Mouse (Mus musculus) olfactory bulb, adult 2 months (tissue): ENCODE data around the gene Enox1. TPM values are rescaled to one million over a fixed set of nuclear protein-coding genes. Genes with fewer than 3 reads are reported as not detected.

Experiments
- H3K27ac ChIP-seq: fragments of 200-500 bp; 2 replicates; pipeline ENCODE4 v1.5.1; 2012; ENCODE audit warnings: low read depth, low read length; ENCODE audit not compliant: insufficient read depth
- H3K4me1 ChIP-seq: fragments of 200-500 bp; 2 replicates; pipeline ENCODE4 v1.6.1; 2012; ENCODE audit warnings: low read length; ENCODE audit not compliant: control insufficient read depth, insufficient read depth
- H3K4me3 ChIP-seq: fragments of 200-500 bp; 2 replicates; pipeline ENCODE4 v1.5.1; 2012; ENCODE audit warnings: mild to moderate bottlenecking, low read depth, low read length, moderate library complexity; ENCODE audit not compliant: insufficient read depth
- CTCF ChIP-seq: fragments of 200-500 bp; IDR thresholded peaks from 2 replicates; pipeline ENCODE4 v1.5.1; 2012; ENCODE audit warnings: low read depth, mild to moderate bottlenecking, low read length, moderate library complexity; ENCODE audit not compliant: insufficient read depth
- POLR2A ChIP-seq: fragments of 200-500 bp; IDR thresholded peaks from 2 replicates; pipeline ENCODE4 v1.6.1; 2012; ENCODE audit warnings: mild to moderate bottlenecking, low read depth, low read length, moderate library complexity; ENCODE audit not compliant: insufficient read depth
- WGBS: fragments of 180-500 bp; shearing (Covaris S2); methylation state at CpG from one replicate; pipeline ENCODE4 v1.1.7; 2018; 5-methylcytosine and 5-hydroxymethylcytosine counted together
- polyA plus RNA-seq: library from polyadenylated mRNA; stranded (reverse); fragments of >200 nt; gene quantifications from 2 replicates; pipeline ENCODE4 v1.2.4, GENCODE M21; 2012; ENCODE audit warnings: low replicate concordance; ENCODE audit not compliant: missing spikeins, insufficient read depth, insufficient read length

Gene Enox1
- polyA plus RNA-seq, 1 experiment: not detected

- no peak overlapping the region for H3K27ac ChIP-seq
- TF ChIP-seq CTCF (no peak), POLR2A (no peak)
- H3K4me1 ChIP-seq: peaks cover 2% of the 10 kb centered on the region; the same call in 1 of the 2 replicates
- WGBS: 75% methylated on average over 2 of the region's 2 CpGs
- H3K4me3 ChIP-seq: no peak overlapping the region
Observed at GRCm38 (mm10) chr14:77369070-77369469, 212.5 kb downstream of the Enox1 start.

GRCm38 (mm10) chr14:77370521-77370920 lies 214.0 kb downstream of the Enox1 start:
- WGBS: 90% methylated on average over 3 of the region's 3 CpGs
- no peak for TF ChIP-seq CTCF
- Histone ChIP-seq H3K27ac (no peak overlapping the region), H3K4me3 (no peak overlapping the region), H3K4me1 (peaks cover 4% of the 10 kb centered on the region; the same call in 1 of the 2 replicates)

DNA sequence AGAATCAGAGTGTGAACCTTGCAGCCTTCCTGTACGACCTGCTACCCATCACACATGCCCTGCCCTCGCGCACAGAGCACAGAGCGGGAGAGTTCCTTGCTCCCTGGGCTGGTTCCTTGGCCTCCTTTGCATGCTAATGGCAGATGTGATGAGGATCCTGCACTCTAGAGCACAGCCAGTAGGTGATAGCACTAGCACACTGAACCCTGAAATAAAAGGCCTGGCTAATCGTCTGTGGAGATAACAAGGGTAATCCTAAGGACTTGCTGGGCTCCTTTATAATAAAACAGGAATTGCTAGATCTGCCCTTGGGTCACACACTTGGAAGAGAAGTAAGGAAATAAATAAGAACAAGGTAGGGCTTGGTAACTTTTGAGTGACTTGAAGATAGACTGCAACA lies 215.4 kb downstream of the Enox1 start:
- H3K27ac ChIP-seq: no peak overlapping the region
- TF ChIP-seq POLR2A (no peak), CTCF (no peak)
- 80% methylated on average over 5 of the region's 5 CpGs for WGBS
- no peak overlapping the region for H3K4me3 ChIP-seq
- peaks cover 12% of the 10 kb centered on the region for H3K4me1 ChIP-seq

GRCm38 (mm10) chr14:77373119-77373518 lies 216.6 kb downstream of the Enox1 start:
- H3K4me3 ChIP-seq: no peak overlapping the region
- H3K4me1 ChIP-seq: peaks cover 14% of the 10 kb centered on the region
- 85% methylated on average over 3 of the region's 3 CpGs for WGBS
- TF ChIP-seq POLR2A (no peak), CTCF (no peak)
- H3K27ac ChIP-seq: no peak overlapping the region

DNA sequence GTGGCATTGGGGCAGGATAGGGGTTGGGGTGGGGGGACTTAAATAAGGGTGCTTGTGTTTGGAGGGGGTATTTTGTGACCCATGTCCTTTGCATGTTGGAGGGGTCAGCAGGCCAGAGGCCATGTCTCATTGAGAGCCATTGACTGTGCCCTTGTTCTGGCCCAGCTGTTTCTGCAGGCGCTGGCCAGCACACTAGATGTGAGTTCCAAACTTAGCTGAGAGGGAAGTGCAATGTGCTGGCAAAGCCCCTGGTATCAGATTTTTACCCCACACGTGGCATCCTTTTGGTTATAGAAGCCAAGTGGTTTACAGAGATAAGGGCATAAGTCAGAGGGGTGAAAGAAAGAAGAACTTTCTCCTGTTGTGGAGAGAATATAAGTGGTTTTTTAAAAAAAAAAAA lies 218.5 kb downstream of the Enox1 start:
- WGBS: 72% methylated on average over 2 of the region's 2 CpGs

GRCm38 (mm10) chr14:77375618-77376017 lies 219.1 kb downstream of the Enox1 start:
- Histone ChIP-seq H3K27ac (no peak overlapping the region), H3K4me1 (peaks cover 12% of the 10 kb centered on the region), H3K4me3 (no peak overlapping the region)
- WGBS: 44% methylated on average over 9 of the region's 9 CpGs
- no peak for TF ChIP-seq CTCF
- no peak for TF ChIP-seq POLR2A

More for the DNA sequence above, 218.5 kb downstream of the Enox1 start:
- no peak for TF ChIP-seq CTCF
- TF ChIP-seq POLR2A: no peak
- Histone ChIP-seq H3K4me3 (no peak overlapping the region), H3K4me1 (peaks cover 12% of the 10 kb centered on the region), H3K27ac (no peak overlapping the region)

DNA sequence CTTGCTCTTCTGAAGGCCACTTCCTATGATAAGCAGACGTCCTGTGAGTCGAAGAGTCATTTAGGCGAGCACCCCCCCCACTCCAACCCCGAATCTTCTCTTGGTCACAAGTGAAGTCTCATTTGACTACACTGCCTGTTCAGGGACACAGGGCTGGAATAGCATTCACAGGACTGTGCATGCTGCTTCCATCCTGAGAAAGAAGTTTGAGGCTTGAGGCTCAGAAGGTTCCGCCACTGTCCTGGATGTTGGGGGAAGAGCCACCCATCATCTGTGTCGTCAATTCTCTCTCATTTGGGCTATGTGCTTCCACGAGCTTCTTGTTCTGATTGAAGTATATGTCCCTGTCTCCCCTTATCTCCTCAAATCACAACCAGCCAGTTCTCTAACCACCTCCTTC lies 220.2 kb downstream of the Enox1 start:
- 90% methylated on average over 7 of the region's 7 CpGs for WGBS
- TF ChIP-seq POLR2A (no peak), CTCF (no peak)
- Histone ChIP-seq H3K4me1 (peaks cover 12% of the 10 kb centered on the region), H3K4me3 (no peak overlapping the region), H3K27ac (no peak overlapping the region)

- Histone ChIP-seq H3K4me3 (no peak overlapping the region), H3K27ac (no peak overlapping the region), H3K4me1 (peaks cover 15% of the 10 kb centered on the region)
- WGBS: 54% methylated on average over 3 of the region's 3 CpGs
- no peak for TF ChIP-seq POLR2A
- TF ChIP-seq CTCF: no peak
Observed at GRCm38 (mm10) chr14:77377439-77377838, 220.9 kb downstream of the Enox1 start.

DNA sequence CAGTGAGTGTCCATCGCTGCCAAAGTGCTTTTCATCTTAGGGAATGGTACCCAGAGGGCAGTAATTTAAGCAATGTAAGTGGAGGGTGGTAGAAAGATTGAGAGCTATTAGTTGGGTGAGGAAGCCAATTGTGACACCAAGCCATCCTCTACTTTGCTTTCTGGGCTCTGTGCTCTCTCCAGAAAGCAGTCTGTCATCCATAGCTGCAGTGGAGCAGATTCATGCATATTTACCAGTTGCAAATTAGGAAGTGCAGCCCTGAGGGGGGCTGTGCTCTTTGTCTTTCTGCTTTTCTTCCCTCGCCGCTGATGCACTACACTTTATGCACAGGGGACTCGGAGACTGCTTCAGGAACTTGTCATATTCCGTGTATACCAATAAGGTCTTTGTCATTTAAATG lies 221.3 kb downstream of the Enox1 start:
- no peak overlapping the region for H3K27ac ChIP-seq
- H3K4me1 ChIP-seq: peaks cover 15% of the 10 kb centered on the region
- no peak overlapping the region for H3K4me3 ChIP-seq
- TF ChIP-seq CTCF (no peak), POLR2A (no peak)
- WGBS: 56% methylated on average over 5 of the region's 5 CpGs

DNA sequence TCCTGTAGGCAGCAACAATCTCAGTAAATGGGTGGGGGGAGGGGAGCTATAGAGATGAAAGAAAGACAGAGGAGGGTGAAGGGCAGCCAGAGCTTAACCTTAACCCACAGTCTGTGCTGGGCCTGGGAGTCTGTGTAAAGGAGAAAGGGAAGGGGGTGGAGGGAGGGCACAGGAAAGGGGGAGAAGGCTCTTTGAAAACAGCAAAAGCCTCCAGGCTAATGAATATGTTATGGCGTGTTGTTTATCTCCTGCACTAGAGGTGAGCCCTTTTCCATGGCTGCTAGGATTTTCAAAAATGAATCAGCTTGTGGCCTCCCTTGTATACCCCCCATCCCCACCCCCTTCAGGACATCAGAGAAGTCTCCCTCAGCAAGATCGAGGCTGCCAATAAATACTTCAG lies 225.0 kb downstream of the Enox1 start:
- H3K4me1 ChIP-seq: peaks cover 16% of the 10 kb centered on the region
- no peak overlapping the region for H3K4me3 ChIP-seq
- 59% methylated on average over 2 of the region's 2 CpGs for WGBS
- H3K27ac ChIP-seq: no peak overlapping the region
- TF ChIP-seq POLR2A (no peak), CTCF (no peak)
